Mouse (Mus musculus) kidney, adult 9 months (tissue): ENCODE measurements around the gene Trub1.

Experiments
- DNase-seq: peaks from one replicate; pipeline ENCODE4 v3.0.0; 2022

Gene Trub1

DNA sequence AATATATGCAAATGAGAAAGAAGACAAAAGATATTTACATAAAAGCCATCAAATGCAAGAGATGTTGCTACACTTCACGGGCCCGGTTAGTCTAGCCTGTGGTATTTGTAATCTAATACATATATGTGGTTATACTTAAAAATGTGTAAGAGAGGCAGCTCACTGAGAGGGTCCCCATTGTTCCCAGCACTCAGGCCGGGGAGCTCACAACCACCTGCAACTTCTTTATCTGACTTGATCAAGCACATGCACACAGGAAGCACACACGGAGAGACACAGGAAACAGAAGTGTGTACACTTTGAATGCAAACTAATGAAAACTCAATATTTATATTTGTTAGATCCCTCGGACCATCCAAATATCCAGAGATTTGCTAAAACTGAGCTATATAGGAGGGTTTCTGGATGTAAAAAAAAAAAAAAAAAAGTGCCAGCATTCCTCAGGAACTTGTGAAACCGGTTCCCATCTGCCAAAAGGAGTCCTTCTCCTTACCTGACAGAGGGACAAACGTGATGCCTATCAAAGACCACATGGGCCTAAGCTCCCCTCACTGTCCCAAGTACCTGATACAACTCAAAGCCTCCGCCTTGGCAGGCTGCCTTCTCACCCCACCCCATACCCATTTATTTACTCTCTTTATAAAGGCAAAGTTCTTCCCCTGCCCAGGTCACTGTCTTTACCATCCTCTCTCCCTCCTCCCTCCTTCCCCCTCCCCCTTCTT, 9.6 kb upstream of the Trub1 start:
- no peak for DNase-seq

DNA sequence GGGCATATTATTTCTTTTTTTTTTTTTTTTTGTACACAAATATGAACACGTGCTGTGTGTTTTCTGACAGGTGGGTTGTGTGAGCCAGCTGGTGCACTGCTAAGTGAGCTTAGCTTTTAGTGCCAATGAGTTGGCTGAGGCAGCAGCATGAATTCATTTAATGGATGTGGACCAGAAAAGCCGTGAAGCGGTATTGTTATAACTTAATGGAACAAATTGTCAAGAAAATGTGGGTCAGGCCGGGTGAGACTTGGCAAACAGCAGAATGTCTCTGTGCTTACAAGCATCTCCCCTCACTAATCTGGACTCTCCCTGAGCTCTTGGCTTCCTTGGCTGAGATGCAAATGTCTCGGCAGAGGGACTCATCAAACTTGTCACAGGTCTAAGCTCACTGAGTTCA, 7.7 kb upstream of the Trub1 start:
- DNase-seq: no peak

DNA sequence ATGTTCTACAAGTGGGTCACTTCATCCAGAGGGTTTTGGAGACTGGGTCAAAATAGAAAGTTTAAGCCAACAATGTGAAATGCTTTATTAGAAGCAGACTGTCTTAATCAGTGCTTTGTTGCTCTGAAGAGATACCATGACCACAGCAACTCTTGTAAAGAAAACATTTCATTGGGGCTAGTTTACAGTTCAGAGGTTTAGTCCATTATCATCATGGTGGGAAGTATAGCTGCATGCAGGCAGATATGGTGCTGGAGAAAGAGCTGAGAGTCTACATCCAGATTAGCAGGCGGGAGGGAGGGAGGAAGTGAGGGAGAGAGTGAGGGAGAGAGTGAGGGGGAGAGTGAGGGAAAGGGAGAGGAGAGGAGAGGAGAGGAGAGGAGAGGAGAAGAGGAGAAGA, 1.9 kb upstream of the Trub1 start:
- DNase-seq: no peak

DNA sequence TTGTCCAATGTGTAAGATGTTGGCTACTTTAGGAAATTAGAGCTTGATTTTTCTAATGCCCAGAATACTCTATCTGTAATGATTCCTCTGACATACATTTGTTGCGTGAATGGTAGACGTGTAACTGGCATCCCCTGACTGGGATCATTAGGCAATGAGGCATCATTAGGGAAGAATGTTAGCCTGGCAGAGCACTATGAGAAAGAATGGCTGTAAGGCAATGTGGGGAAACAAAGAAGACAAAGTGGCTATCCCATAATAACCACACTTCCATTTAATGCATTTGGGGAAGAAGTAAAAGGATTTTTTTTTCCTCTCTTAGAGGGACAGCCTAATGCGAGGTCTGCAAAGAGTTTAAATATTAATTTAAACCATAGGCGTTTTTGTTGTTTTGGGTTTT, 950 bp upstream of the Trub1 start:
- DNase-seq: no peak

DNA sequence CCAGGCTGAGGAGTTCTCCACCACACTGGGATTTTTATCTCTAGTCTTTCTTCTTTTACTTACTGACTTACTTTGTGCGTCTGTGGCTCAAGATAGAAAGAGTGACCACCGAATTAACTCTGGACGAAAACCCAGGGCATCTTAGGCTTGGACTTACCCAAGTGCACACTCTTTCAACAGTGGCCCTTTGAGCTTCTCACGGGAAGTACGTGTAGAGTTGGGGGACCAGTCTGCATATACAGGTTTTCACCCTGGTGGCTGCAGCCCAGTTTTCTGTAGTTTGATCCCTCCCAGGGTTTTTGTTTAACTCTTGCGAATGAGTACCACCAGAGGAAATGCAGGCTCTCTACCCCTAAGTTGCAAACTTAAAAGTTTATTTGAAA, 497 bp downstream of the Trub1 start:
- DNase-seq: no peak

DNA sequence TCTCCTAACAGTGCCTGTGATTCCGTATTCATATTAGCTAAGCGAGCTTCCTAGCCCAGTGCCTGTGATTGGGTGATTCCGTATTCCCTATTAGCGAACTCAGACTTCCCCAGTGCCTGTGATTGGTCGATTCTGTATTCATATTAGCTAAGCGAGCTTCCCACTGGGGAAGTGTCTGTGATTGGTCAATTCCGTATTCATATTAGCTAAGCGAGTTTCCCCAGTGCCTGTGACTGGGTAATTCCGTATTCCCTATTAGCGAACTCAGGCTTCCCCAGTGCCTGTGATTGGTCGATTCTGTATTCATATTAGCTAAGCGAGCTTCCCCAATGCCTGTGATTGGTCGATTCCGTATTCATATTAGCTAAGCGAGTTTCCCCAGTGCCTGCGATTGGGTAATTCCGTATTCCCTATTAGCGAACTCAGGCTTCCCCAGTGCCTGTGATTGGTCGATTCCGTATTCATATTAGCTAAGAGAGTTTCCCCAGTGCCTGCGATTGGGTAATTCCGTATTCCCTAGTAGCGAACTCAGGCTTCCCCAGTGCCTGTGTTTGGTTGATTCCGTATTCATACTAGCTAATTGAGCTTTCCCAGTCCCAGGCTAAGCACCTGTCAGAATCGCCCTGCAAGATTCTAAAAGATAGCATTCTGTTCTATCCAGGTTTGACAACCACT, 2.7 kb downstream of the Trub1 start:
- DNase-seq: no peak

DNA sequence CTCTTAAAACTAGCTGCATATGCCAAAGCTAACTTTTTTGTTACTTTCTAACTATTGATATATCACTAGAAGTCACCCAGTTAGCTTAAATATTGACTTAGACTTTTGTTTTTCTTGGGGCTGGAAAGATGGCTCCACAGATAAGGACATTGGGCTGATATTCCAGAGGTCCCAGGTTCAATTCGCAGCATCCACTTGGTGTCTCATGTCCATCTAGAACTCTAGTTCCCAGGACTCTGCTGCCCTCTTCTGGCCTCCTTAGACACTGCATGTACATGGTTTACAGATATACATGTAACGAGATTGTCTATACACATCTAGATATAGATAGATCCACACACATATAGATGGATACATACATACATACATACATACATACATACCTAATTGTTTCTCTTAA, 4.4 kb downstream of the Trub1 start:
- DNase-seq: peak; percentile 68

DNA sequence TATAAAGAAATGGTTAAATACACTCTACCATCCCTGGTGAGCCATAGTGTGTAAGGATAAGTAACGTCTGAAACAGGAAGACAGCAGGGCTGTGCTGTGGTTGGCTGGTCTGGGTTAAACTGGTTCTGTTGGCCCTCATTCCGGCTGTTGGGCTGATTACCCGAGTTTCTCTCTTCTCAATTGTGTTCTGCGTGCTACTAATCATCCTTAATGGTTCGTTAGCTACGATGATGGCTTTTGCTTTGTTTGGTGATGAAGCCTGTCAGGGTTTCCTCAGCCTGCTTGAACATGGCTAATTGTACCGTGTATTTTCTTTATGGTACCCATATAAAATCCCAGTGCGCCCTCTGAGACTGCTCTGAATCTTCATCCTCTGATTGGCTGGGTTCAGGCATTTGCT, 11.0 kb downstream of the Trub1 start:
- no peak for DNase-seq

DNA sequence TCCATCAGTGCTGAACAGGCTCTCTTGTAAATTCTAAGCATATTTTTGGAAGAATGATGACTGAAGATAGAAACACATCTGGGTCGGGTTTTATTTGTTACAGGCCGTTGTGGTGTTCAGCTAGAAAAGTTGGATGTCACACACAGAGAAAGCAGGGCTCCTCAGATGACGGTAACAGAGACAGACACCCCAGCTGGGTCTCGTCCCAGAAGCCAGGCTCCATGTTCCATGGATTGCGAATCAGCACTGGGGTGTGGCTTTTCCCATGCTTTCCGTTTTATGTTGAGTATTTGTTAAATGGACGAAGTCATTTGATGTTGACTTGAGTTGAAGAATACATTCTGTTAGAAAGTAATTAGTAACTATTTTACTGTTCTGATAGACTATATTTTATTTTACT, 13.0 kb downstream of the Trub1 start:
- no peak for DNase-seq

DNA sequence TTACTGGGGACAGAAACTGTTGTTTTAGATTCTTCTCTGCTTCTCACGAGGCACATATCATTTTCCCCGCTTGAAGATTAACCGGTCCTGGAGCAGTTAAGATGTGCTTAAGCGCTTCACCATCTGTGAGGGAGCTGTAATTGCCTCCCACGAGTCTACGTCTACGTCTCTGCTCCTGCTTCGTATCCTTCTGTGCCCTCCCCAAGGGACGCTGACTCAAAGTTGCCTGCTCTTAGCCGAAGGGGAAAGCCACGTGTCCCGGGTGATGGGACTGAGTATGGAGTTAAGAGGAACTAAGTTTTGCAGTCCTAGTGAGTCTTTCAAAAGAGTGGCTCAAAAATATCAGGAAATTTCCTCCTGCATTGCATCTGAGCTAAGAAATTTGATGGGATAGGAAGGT, 18.3 kb downstream of the Trub1 start:
- DNase-seq: no peak

DNA sequence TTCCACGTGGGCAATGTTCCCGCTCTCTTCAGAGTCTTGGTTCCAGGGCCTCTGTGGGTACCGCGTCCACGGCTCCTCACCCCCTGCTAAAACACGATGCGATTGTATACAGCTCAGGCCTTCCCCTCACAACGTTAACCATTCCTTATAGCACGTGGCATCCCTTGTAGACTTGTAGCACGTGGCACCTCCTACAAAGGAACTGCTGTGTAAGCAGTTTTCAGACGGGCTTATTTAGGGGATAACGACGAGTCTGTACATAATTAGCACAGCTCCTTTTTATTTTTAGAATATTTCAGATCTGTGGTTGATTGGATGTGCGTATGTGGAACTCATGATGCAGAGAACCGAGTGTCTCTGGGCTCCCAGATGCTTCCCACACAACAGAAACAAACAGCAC, 19.5 kb downstream of the Trub1 start:
- no peak for DNase-seq

DNA sequence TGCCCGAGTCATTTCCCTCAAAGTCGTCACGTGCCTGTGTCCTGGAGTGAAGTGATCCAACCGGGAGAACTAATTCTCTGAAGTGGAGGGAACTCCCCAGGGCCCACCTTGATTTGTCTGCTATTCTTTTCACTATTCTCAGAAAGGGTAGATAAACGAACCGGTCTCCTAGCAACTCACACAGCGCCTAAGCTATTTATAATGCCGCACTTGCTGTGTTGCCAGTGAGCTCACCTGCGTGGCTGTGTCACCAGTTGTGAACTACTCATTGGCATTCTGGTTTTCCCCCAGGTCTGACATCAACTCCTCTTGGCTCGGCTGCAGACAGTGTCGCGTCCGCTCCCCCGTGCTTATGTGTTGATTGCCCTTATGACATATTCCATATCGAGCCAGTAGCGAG, 20.6 kb downstream of the Trub1 start:
- no peak for DNase-seq

DNA sequence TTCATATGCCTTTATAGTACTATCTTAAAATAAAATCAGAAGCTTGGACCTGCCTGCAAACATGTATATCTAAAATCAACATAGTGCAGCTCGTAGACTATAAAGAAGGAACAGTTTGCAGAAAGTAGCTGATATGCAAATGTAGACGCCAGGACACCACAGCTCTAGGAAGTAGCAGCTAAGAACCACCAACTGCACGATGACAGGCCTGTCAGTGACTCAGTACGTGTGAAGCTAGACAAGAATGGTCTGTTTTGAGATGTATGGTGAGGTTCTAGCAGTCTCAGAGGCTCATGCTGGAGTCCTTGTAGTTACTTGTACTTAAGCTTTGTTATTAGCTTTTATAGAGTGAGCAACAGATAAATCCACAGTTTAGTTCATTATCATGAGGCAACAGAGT, 22.6 kb downstream of the Trub1 start:
- no peak for DNase-seq

DNA sequence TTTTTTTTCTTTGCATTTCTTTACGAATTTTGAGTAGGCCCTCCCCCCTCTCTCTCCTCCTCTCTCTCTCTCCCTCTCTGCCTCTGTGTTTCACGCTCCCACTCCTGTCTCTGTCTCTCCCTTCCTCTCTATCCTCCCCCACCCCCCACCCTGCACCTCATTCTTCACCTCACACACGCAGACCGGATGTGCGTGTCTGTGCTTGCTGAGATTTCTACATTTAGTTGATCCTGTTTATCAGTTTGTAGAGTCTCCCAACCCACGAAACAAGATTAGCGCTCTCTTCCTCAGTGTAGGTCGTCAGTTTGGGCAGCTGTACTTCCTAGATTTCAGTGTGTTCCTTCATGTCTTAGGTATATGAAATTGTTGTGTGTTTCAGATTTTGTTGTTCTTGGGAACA, 24.6 kb downstream of the Trub1 start:
- DNase-seq: no peak

DNA sequence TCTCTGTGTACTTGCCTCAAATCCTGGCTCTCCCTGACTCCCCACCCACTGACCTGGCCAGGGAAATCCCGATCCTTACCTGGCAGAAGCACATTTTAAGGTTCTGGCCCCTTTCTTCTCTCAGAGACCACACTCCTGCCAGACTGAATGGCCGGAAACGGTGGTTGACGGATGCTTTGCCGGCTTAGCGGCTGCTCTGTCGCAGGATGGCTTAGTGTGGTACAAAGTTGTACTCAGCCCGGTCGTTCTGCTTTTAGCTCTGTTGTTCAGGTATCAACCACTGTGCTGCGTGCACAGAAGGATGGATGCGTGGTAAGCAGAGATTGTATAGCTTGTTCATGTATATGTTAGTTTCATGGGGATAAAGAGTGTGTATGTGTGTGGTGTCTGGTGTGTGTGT, 25.3 kb downstream of the Trub1 start:
- no peak for DNase-seq

DNA sequence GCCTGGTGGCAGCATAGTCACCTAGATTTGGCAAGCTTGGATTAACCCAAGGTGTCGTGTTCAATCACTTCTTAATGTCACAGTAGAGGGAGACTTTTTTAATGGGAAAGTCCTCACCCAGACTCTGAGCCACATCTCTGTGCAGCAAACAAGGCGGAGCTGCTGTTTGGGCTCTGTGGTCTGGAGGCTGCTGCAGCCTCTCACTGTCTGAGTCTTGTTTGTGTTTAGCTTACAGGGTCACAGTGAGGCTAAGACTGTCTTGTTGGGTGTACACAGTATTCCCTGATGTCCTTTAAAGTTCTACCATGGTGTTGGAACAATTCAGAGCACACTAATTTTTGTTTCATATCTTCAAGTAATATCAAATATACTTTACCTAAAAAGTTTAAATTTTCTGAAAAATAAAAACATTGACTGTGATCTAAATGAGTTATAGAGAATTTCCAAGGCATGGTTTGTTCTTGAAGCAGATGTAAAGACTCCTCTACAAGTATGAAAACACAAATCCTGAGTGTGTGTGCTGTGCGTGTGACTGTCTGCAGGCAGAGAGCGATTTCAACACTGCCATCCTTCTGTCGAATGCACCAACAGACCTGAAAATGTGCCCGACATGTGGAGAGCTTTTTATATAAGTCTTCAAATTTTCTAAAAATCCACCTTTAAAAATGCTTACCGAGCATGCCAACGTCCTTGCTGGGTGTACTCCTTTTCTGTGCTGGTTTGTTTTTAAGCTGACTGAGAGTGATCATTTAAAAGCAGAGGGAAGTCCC, 27.4 kb downstream of the Trub1 start:
- no peak for DNase-seq

DNA sequence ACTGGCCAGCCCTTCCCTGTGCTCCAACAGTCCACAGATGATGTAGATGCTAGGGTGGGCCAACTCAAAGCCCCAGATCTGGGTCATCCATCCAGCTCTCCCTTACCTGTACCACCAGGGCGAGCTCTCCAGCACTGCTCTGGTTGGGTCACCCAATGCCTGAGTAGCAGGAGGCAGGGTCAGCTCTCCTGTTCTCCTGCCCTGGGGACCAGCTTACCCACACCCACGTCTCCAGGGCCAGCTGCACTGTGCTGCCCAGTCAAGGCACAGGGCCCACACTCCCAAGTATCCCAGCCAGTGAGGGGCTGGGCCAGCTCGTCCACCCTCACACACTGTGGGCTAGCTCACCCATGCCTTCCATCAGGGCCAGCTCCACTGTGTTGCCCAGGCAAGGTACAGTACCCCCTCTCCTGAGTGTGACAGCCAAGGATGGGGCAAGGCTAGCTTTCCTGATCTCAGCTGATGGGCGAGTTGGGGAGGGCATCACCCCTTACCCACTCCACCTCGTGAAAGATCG, 29.1 kb downstream of the Trub1 start:
- DNase-seq: no peak

DNA sequence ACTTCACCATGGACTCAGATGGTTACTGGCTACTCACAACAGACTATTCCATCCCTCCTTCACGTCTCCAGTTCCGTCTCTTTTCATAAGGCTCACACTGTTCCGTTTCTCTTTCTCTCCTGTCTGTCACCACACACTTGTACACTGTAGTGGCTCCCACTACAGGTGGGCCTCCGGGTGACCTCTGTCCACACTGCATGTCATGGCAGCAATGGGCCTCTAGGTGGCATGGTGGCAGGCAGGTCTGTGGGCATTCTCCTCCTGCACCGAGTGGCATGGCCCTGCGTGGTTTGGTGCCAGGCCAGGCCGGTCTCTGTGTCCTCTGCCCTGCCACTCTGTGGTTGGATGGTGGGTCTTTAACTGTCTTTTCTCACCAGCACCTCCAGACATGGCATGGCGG, 30.1 kb downstream of the Trub1 start:
- DNase-seq: peak; percentile 78

DNA sequence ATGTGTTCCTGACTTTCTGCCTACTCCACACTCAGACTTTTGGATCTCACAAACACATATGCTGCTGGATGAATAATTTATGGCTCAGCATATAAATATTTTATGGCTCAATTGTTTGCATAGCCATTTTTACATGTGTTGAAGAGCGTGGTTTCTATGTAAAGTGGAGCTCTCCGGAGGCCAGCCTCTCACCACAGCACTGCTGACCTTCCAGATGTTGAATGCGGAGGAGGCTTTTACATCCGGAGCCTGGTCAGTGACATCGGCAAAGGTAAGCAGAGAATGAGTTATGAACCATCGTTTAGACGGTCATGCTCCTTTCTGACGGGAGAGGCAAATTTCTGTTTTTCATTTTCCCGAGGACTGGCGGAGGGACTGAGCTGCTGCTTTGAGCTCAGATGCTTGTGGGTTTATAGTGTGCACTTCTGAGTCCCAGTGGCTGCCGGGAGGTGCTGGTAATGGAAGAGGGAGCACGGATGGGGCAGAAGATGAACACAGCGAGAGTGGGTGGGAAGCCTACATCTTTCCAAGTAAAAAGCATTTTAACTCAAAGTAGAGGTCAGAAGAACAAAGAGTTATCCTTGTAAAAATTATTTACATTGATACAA, 34.4 kb downstream of the Trub1 start:
- DNase-seq: no peak

DNA sequence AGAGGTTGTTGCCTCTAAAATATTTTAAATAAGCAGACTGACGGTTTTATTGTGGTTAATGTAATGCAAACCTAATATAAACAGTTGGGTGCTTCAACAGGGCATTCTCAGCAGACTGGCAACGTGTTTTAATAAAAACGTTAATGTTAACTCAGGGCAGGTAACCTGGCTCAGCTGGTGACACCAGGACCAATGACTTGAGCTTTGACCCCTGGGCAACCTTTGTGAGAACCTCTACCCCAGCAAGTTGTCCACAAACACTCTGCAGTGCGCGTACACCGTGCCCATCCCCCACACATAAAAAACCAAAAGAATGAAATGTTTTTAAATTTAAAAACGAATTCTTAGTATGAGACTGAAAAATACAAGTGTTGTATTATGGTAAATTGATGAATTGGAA, 36.8 kb downstream of the Trub1 start:
- peak; percentile 51 for DNase-seq

DNA sequence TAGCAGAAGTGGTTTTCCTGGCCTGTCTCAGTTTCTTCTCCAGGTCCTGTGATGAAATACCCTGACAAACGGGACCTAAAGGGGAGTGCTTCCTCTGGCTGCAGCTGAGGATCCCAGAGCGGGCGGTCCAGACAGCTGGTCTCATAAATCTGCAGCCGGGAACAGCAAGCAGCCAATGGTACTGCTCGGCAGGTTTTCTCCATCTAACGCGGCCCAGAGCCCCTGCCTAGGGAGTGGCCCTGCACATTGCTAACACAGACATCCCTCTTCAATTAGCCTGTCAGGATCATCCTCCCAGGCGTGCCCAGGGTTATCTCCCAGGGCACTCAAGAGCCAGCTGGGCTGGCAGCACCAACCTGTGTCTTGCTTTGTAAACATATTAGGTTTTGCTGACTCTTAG, 38.3 kb downstream of the Trub1 start:
- DNase-seq: no peak

DNA sequence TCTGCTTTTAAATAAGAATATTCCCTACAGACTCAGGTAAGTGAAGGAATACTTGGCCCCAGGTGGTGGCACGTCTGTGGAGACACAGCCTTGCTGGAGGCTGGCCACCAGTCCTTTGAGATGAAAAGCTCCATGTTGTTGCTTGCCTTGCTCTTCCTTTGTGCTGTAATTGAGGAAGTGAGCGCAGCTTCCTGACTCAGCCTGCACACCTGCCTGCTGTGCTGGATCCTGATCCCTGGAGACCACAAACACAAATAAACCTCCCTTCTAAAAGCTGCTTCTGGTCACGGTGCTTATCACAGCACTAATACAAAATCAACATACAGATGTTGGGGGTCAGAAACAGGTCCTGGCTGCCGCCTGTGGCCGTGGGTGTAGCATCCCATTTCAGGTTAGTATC, 41.3 kb downstream of the Trub1 start:
- no peak for DNase-seq

DNA sequence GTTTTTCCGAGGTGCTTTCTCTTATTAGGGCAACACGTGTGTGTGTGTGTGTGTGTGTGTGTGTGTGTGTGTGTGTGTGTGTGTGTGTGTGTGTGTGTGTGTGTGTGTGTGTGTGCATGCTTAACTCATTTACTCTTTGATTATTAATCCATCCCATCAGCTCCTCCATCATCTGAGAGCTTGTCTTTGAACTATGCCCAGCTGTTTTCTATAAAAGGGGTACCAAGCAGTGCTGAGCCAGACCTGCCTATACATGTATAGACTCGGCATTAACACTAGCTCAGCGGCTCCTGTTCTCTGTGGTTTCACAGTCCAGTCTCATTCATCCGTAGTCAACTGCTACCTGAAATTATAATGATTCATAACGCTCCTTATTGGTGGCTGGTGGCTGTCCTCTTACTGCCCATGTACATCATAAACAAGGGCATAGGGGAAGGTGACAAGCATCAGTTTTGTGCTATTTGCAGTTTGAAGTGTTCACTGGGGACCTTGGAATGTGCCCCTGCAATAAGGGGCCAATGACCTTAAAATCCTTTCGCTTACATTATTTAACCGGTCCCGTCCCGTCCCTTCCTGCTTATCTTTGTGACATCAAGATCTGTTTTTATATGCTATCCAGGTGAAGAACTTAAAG, 45.5 kb downstream of the Trub1 start:
- no peak for DNase-seq
